Mouse (Mus musculus) ES-E14 (cell line): ENCODE measurements at regions not wholly inside any gene's neighbourhood (a gene's known extent, or its start where the extent isn't known, plus 50 kb on each side); places are given as distances from the start of the nearest gene placed in this dataset.

Experiments used
- DNase-seq: peaks from one replicate; pipeline ENCODE4 v3.0.0-alpha.2; 2013; ENCODE audit warnings: low read depth, low spot score
- H3K27ac ChIP-seq: 2 replicates; pipeline ENCODE4 v1.5.1; 2012; ENCODE audit warnings: low read depth, mild to moderate bottlenecking, low read length, moderate library complexity, mixed read lengths; ENCODE audit not compliant: poor library complexity, insufficient read depth, severe bottlenecking
- H3K36me3 ChIP-seq: 2 replicates; pipeline ENCODE4 v1.6.1; 2012; ENCODE audit warnings: mild to moderate bottlenecking, low read length, moderate library complexity, mixed read lengths; ENCODE audit not compliant: control insufficient read depth, poor library complexity, insufficient read depth, severe bottlenecking
- H3K4me1 ChIP-seq, 2 experiments: fragments of 150-350 bp in 1 of 2; sonication (generic) in 1 of 2; 2 replicates each; pipeline ENCODE4 v1.6.1; 2012; ENCODE audit warnings: low read length in 2 of 2, mild to moderate bottlenecking in 1 of 2, mixed read lengths in 1 of 2; ENCODE audit not compliant: control insufficient read depth in 2 of 2, insufficient read depth in 2 of 2, poor library complexity in 1 of 2
- H3K4me3 ChIP-seq, 2 experiments: fragments of 150-350 bp in 1 of 2; sonication (generic) in 1 of 2; 2 replicates each; pipeline ENCODE4 v1.5.1; 2012; ENCODE audit warnings: low read length in 2 of 2, low read depth in 1 of 2, mild to moderate bottlenecking in 1 of 2, mixed read lengths in 1 of 2; ENCODE audit not compliant: insufficient read depth in 1 of 2, poor library complexity in 1 of 2, severe bottlenecking in 1 of 2
- H3K9ac ChIP-seq: 2 replicates; pipeline ENCODE4 v1.6.1; 2012; ENCODE audit warnings: low read depth, mild to moderate bottlenecking, low read length, mixed read lengths; ENCODE audit not compliant: poor library complexity, insufficient read depth, severe bottlenecking
- H3K9me3 ChIP-seq: fragments of 150-350 bp; sonication (generic); 2 replicates; pipeline ENCODE4 v1.6.1; 2012; ENCODE audit warnings: low read depth, mild to moderate bottlenecking, low read length; ENCODE audit not compliant: control insufficient read depth, insufficient read depth
- CHD2 ChIP-seq: IDR thresholded peaks from 2 replicates; pipeline ENCODE4 v1.6.1; 2014; ENCODE audit warnings: mild to moderate bottlenecking, low read depth, low read length, inconsistent platforms
- HCFC1 ChIP-seq: IDR thresholded peaks from 2 replicates; pipeline ENCODE4 v1.6.1; 2012; ENCODE audit warnings: low read length, inconsistent platforms, borderline replicate concordance; ENCODE audit not compliant: insufficient read depth
- MAFK ChIP-seq: IDR thresholded peaks from 2 replicates; pipeline ENCODE4 v1.6.1; 2014; ENCODE audit warnings: mild to moderate bottlenecking, low read depth, low read length, inconsistent platforms; ENCODE audit not compliant: insufficient read depth
- ZC3H11A ChIP-seq: IDR thresholded peaks from 2 replicates; pipeline ENCODE4 v1.6.1; 2012; ENCODE audit warnings: low read depth, mild to moderate bottlenecking, inconsistent platforms, low read length, borderline replicate concordance
- ZNF384 ChIP-seq: IDR thresholded peaks from 2 replicates; pipeline ENCODE4 v1.6.1; 2012; ENCODE audit warnings: low read depth, low read length, inconsistent platforms
- in situ Hi-C, 2 experiments: fragments of 600-800 bp; cut with MboI; formaldehyde crosslinking; loops; one replicate each; pipeline ENCODE4 v1.15.1; 2025; ENCODE audit warnings: low sequenced_read_pairs in 2 of 2, inconsistent platforms in 1 of 2; ENCODE audit not compliant: unreplicated experiment in 2 of 2

GRCm38 (mm10) chr4:73542331-73542730 lies 65.3 kb upstream of the Gm11238 start:
- no peak for DNase-seq
- Histone ChIP-seq H3K9ac (no peak overlapping the region), H3K4me3 (no peak overlapping the region), H3K4me1 (no peaks in the 10 kb centered on the region), H3K27ac (no peak overlapping the region), H3K9me3 (no peaks in the 10 kb centered on the region), H3K36me3 (no peaks in the 10 kb centered on the region)
- TF ChIP-seq CHD2: no peak
- TF ChIP-seq MAFK: no peak
- TF ChIP-seq ZNF384: no peak
- TF ChIP-seq HCFC1: no peak
- no peak for TF ChIP-seq ZC3H11A
- in situ Hi-C loops: no loop called here

DNA sequence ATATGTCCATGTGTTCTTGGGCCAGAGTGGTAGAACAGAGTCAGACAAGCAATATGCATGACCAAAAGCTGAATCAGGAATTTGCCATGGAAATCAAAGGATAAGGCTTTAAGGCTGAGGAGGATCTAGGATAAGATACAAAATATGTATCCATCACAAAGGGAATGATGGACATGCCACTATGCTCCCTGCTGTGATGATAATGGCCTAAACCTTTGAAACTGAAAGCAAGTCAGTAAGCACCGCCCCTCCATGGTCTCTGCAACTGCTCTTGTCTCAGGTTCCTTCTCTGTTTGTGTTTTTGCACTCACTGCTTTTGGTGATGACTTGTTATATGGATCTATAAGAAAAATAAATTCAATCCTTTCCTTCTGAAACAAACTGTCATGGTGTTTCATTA lies 76.1 kb upstream of the Gm11238 start:
- TF ChIP-seq CHD2 (no peak), MAFK (no peak), HCFC1 (no peak), ZNF384 (no peak), ZC3H11A (no peak)
- Histone ChIP-seq H3K9me3 (no peaks in the 10 kb centered on the region), H3K27ac (no peak overlapping the region), H3K9ac (no peak overlapping the region), H3K36me3 (no peaks in the 10 kb centered on the region), H3K4me1 (no peaks in the 10 kb centered on the region), H3K4me3 (no peak overlapping the region)
- DNase-seq: no peak
- in situ Hi-C loops: no loop called here

DNA sequence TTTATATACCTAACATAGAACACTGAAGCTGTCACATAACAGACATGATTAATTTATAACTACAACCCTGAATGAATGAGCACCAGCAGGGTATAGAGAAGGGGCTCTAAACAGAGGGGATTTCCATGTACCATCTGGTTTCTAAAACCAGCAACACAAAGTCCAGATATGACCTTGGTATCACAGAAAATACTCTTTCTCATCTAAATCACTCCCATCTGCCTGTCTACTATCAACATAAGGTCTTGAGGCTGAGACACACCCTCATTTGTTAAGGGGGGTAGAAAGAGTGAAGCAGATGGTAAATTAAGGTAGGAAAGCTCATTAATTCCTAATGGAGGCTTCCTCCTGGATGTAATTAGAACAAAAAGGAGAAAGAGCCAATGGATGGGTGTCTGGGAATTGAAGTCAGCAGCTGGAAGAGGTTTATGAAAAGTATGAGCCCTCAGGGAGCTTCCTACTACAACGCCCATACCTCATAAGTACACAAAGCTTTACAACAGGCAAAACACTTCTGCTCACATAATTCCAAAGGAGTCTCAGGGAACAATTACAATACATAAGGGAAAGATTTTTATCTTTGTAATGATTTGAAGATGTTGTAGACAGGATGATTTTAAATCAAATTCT lies 83.0 kb upstream of the Gm11238 start:
- Histone ChIP-seq H3K36me3 (no peaks in the 10 kb centered on the region), H3K9ac (no peak overlapping the region), H3K27ac (no peak overlapping the region), H3K4me3 (no peak overlapping the region), H3K4me1 (no peaks in the 10 kb centered on the region), H3K9me3 (no peaks in the 10 kb centered on the region)
- DNase-seq: no peak
- TF ChIP-seq MAFK (no peak), CHD2 (no peak), HCFC1 (no peak), ZC3H11A (no peak), ZNF384 (no peak)
- in situ Hi-C loops: no loop called here

DNA sequence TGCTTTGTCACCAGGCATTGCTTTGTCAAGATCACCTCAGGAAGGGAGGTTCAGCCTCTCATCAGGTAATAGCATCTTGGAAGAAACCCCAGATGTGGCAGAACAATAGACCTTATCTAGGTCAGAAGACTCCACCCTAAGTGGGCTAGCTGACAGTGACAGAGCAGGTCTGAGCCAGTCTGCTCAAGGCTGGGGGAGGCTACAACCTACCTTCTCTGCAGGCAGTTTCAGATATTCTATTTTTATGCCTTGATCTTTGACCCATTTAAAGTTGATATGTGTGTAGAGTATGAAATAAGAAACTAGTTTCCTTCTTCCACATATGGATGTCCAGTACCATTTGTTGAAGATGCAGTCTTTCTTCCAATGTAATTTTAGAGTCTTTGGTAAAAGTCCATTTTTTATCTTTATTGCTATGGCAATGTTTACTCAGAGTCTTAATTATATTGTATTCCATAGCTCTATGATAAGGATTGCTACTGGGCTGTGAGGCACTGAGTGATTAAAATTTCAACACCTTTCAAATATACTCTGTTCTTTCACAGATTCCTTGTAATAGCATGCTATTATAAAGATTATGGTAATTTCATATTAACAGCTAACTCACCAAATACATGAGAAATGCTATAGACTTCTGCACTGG lies 88.8 kb upstream of the Gm11238 start:
- H3K4me3 ChIP-seq: no peak overlapping the region
- in situ Hi-C loops: no loop called here
- no peaks in the 10 kb centered on the region for H3K36me3 ChIP-seq
- peaks cover 0 to 6% of the 10 kb centered on the region in 2 experiments; a peak in 2 of 4 replicates for H3K4me1 ChIP-seq
- no peak overlapping the region for H3K27ac ChIP-seq
- no peaks in the 10 kb centered on the region for H3K9me3 ChIP-seq
- TF ChIP-seq MAFK (no peak), ZC3H11A (no peak), ZNF384 (no peak), CHD2 (no peak), HCFC1 (no peak)
- no peak for DNase-seq
- no peak overlapping the region for H3K9ac ChIP-seq
